Mouse (Mus musculus) liver, embryonic 14.5 days (tissue): Measurements from ENCODE around the gene Ptpa.

Source experiments
- CTCF ChIP-seq: IDR thresholded peaks from 2 replicates; pipeline ENCODE4 v1.5.1; 2016; ENCODE audit warnings: antibody characterized with exemption, low read depth, control low read depth
- EP300 ChIP-seq: IDR thresholded peaks from 2 replicates; pipeline ENCODE4 v1.6.1; 2016; ENCODE audit warnings: antibody characterized with exemption, low read depth

DNA sequence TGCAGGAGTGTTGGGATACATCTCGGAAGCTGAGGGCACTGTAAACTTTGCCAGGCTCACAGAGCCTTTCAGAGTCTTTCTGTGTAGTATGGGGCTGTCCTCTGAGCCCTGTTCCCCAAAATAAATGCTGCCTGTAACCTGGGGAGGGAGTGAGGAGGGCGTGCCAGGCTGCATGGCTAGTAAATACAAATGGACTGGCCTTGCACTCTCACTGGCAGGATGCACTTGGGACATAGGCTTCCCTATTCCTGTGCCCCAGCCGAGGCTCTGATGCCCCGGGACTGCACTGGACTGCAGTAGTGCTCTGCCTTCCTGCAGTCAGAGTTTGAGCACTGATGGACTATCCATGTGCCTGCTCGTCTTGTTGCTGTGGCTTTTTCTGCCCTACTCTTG is 26.7 kb downstream of the Ptpa start:
- TF ChIP-seq CTCF (no peak), EP300 (no peak)
